Mouse (Mus musculus) limb, embryonic 14.5 days (tissue): ENCODE data around the gene Ttyh2. TPM values are rescaled to one million over a fixed set of nuclear protein-coding genes. Genes with fewer than 3 reads are reported as not detected.
A peak's percentile ranks its signal among the peaks of the same experiment; 100 is the strongest.

Experiments
- ATAC-seq: fragments of 200-750 bp; cut with Nextera tagmentation; 2 replicates; pipeline ENCODE4 v1.8.0; 2017; ENCODE audit warnings: low read depth, moderate number of reproducible peaks, moderate TSS enrichment; ENCODE audit not compliant: low FRiP score
- DNase-seq: peaks from one replicate; pipeline ENCODE4 v3.0.0-alpha.2; 2015; ENCODE audit warnings: low spot score
- H3K27ac ChIP-seq: fragments of 300-500 bp; sonication (generic); replicated peaks from 2 replicates; pipeline ENCODE4 v1.5.1; 2014; ENCODE audit warnings: low read depth, mild to moderate bottlenecking, low read length, moderate library complexity, mixed read lengths
- H3K27me3 ChIP-seq: fragments of 300-500 bp; sonication (generic); 2 replicates; pipeline ENCODE4 v1.6.1; 2014; ENCODE audit warnings: low read length, mixed read lengths; ENCODE audit not compliant: control insufficient read depth, insufficient read depth
- H3K36me3 ChIP-seq: fragments of 300-500 bp; sonication (generic); 2 replicates; pipeline ENCODE4 v1.6.1; 2014; ENCODE audit warnings: mild to moderate bottlenecking, low read length, moderate library complexity, mixed read lengths; ENCODE audit not compliant: control insufficient read depth, insufficient read depth
- H3K4me1 ChIP-seq: fragments of 300-500 bp; sonication (generic); 2 replicates; pipeline ENCODE4 v1.6.1; 2014; ENCODE audit warnings: antibody characterized with exemption, low read length, mixed read lengths; ENCODE audit not compliant: control insufficient read depth, insufficient read depth
- H3K4me2 ChIP-seq: fragments of 300-500 bp; sonication (generic); replicated peaks from 2 replicates; pipeline ENCODE4 v1.6.1; 2014; ENCODE audit warnings: low read depth, mild to moderate bottlenecking, low read length, moderate library complexity; ENCODE audit not compliant: severe bottlenecking
- H3K4me3 ChIP-seq: fragments of 300-500 bp; sonication (generic); replicated peaks from 2 replicates; pipeline ENCODE4 v1.5.1; 2014; ENCODE audit warnings: low read length
- H3K9ac ChIP-seq: fragments of 300-500 bp; sonication (generic); 2 replicates; pipeline ENCODE4 v1.6.1; 2014; ENCODE audit warnings: mild to moderate bottlenecking, low read depth, low read length, moderate library complexity; ENCODE audit not compliant: severe bottlenecking
- H3K9me3 ChIP-seq: fragments of 300-500 bp; sonication (generic); 2 replicates; pipeline ENCODE4 v1.6.1; 2016; ENCODE audit warnings: low read length; ENCODE audit not compliant: control insufficient read depth
- POLR2A ChIP-seq: fragments of 200-500 bp; IDR thresholded peaks from 2 replicates; pipeline ENCODE4 v1.8.0; 2012; ENCODE audit warnings: inconsistent platforms, mild to moderate bottlenecking, moderate library complexity, borderline replicate concordance; ENCODE audit not compliant: insufficient read depth, insufficient read length; ENCODE audit errors: extremely low read depth
- WGBS: fragments of 180-500 bp; shearing (Covaris S2); extraction: QIAGEN DNeasy Blood & Tissue Kit; methylation state at CpG from one replicate; pipeline ENCODE4 v1.1.7; 2014; 5-methylcytosine and 5-hydroxymethylcytosine counted together
- polyA plus RNA-seq, 2 experiments: library from polyadenylated mRNA; depleted of rRNA in 1 of 2; stranded (reverse) in 1 of 2; unstranded in 1 of 2; fragments of >200 nt; fragmentation: Nextera tagmentation in 1 of 2; extraction: Ambion mirVana in 1 of 2; gene quantifications; 2 replicates each; pipeline versions ENCODE4 v1.2.1 to v1.2.3; 2012 to 2014

The Ttyh2 gene
- polyA plus RNA-seq, 2 experiments: 16.9 to 25.9 TPM

- Histone ChIP-seq H3K4me1 (peaks cover 16% of the 10 kb centered on the region), H3K9me3 (no peaks in the 10 kb centered on the region), H3K9ac (no peak overlapping the region), H3K36me3 (no peaks in the 10 kb centered on the region), H3K4me3 (no peak overlapping the region), H3K4me2 (no peak overlapping the region), H3K27ac (no peak overlapping the region), H3K27me3 (no peaks in the 10 kb centered on the region)
- DNase-seq (no peak), ATAC-seq (no peak)
- no peak for TF ChIP-seq POLR2A
- WGBS: 53% methylated on average over 4 of the region's 4 CpGs
Measured at GRCm38 (mm10) chr11:114731711-114732110, 56.5 kb downstream of the Ttyh2 start.

GRCm38 (mm10) chr11:114732890-114733289 is 57.7 kb downstream of the Ttyh2 start:
- H3K4me1 ChIP-seq: peaks cover 8% of the 10 kb centered on the region
- no peaks in the 10 kb centered on the region for H3K36me3 ChIP-seq
- no peak overlapping the region for H3K9ac ChIP-seq
- no peak for TF ChIP-seq POLR2A
- H3K4me2 ChIP-seq: no peak overlapping the region
- no peak overlapping the region for H3K4me3 ChIP-seq
- no peaks in the 10 kb centered on the region for H3K27me3 ChIP-seq
- no peak overlapping the region for H3K27ac ChIP-seq
- ATAC-seq: no peak
- DNase-seq: no peak
- WGBS: 79% methylated on average over 19 of the region's 22 CpGs
- H3K9me3 ChIP-seq: no peaks in the 10 kb centered on the region

GRCm38 (mm10) chr11:114736111-114736510 is 60.9 kb downstream of the Ttyh2 start:
- 88% methylated on average over 2 of the region's 2 CpGs for WGBS
- Histone ChIP-seq H3K4me2 (no peak overlapping the region), H3K9me3 (no peaks in the 10 kb centered on the region), H3K4me1 (no peaks in the 10 kb centered on the region), H3K36me3 (no peaks in the 10 kb centered on the region), H3K27ac (no peak overlapping the region), H3K4me3 (no peak overlapping the region), H3K9ac (no peak overlapping the region), H3K27me3 (no peaks in the 10 kb centered on the region)
- TF ChIP-seq POLR2A: no peak
- ATAC-seq (no peak), DNase-seq (no peak)

- no peaks in the 10 kb centered on the region for H3K4me1 ChIP-seq
- H3K4me3 ChIP-seq: no peak overlapping the region
- H3K4me2 ChIP-seq: no peak overlapping the region
- DNase-seq (peak; percentile 79), ATAC-seq (no peak)
- TF ChIP-seq POLR2A: no peak
- no peaks in the 10 kb centered on the region for H3K9me3 ChIP-seq
- no peak overlapping the region for H3K9ac ChIP-seq
- 40% methylated on average over 11 of the region's 11 CpGs for WGBS
- no peak overlapping the region for H3K27ac ChIP-seq
- no peaks in the 10 kb centered on the region for H3K36me3 ChIP-seq
- H3K27me3 ChIP-seq: no peaks in the 10 kb centered on the region
Measured at GRCm38 (mm10) chr11:114736913-114737624, 61.8 kb downstream of the Ttyh2 start.

- no peak overlapping the region for H3K4me3 ChIP-seq
- no peaks in the 10 kb centered on the region for H3K27me3 ChIP-seq
- no peaks in the 10 kb centered on the region for H3K9me3 ChIP-seq
- ATAC-seq: no peak
- TF ChIP-seq POLR2A: no peak
- DNase-seq: no peak
- no peak overlapping the region for H3K27ac ChIP-seq
- H3K36me3 ChIP-seq: no peaks in the 10 kb centered on the region
- H3K9ac ChIP-seq: no peak overlapping the region
- no peaks in the 10 kb centered on the region for H3K4me1 ChIP-seq
- 35% methylated on average over 10 of the region's 10 CpGs for WGBS
- no peak overlapping the region for H3K4me2 ChIP-seq
Measured at GRCm38 (mm10) chr11:114740598-114740997, 65.4 kb downstream of the Ttyh2 start.
